Mouse (Mus musculus) heart, embryonic 12.5 days (tissue): ENCODE data around the gene Srrd. TPM values are rescaled to one million over a fixed set of nuclear protein-coding genes. Genes with fewer than 3 reads are reported as not detected.

Source experiments
- ATAC-seq: fragments of 200-750 bp; cut with Nextera tagmentation; 2 replicates; pipeline ENCODE4 v1.8.0; 2017; ENCODE audit warnings: moderate TSS enrichment, moderate library complexity; ENCODE audit not compliant: insufficient number of reproducible peaks, low FRiP score
- H3K27ac ChIP-seq: fragments of 300-500 bp; sonication (generic); 2 replicates; pipeline ENCODE4 v1.5.1; 2016; ENCODE audit warnings: mild to moderate bottlenecking, moderate library complexity; ENCODE audit not compliant: poor library complexity, severe bottlenecking
- H3K27me3 ChIP-seq: fragments of 300-500 bp; sonication (generic); replicated peaks from 2 replicates; pipeline ENCODE4 v1.6.1; 2016; ENCODE audit warnings: mild to moderate bottlenecking, moderate library complexity
- H3K36me3 ChIP-seq: fragments of 300-500 bp; sonication (generic); 2 replicates; pipeline ENCODE4 v1.6.1; 2016; ENCODE audit warnings: mild to moderate bottlenecking, moderate library complexity
- H3K4me1 ChIP-seq: fragments of 300-500 bp; sonication (generic); replicated peaks from 2 replicates; pipeline ENCODE4 v1.6.1; 2016; ENCODE audit warnings: mild to moderate bottlenecking
- H3K4me2 ChIP-seq: fragments of 300-500 bp; sonication (generic); 2 replicates; pipeline ENCODE4 v1.6.1; 2016; ENCODE audit warnings: mild to moderate bottlenecking, moderate library complexity
- H3K4me3 ChIP-seq: fragments of 300-500 bp; sonication (generic); 2 replicates; pipeline ENCODE4 v1.5.1; 2016; ENCODE audit warnings: mild to moderate bottlenecking
- H3K9ac ChIP-seq: fragments of 300-500 bp; sonication (generic); 2 replicates; pipeline ENCODE4 v1.6.1; 2016; ENCODE audit warnings: mild to moderate bottlenecking, moderate library complexity
- H3K9me3 ChIP-seq: fragments of 300-500 bp; sonication (generic); replicated peaks from 2 replicates; pipeline ENCODE4 v1.6.1; 2016; ENCODE audit warnings: mild to moderate bottlenecking, moderate library complexity
- WGBS: fragments of 180-500 bp; shearing (Covaris S2); methylation state at CpG from one replicate; pipeline ENCODE4 v1.1.7; 2016; 5-methylcytosine and 5-hydroxymethylcytosine counted together
- polyA plus RNA-seq: library from polyadenylated mRNA; unstranded; fragments of >200 nt; fragmentation: Nextera tagmentation; extraction: Ambion mirVana; gene quantifications from 2 replicates; pipeline ENCODE4 v1.2.1, GENCODE M21; 2016

The Srrd gene
- polyA plus RNA-seq, 1 experiment from 2014 or later = 23.8 TPM

- Histone ChIP-seq H3K27me3 (no peaks in the 10 kb centered on the region), H3K36me3 (no peaks in the 10 kb centered on the region), H3K9ac (no peak overlapping the region), H3K9me3 (no peaks in the 10 kb centered on the region), H3K4me2 (peak overlapping the region; percentile 26), H3K4me1 (peaks cover 65% of the 10 kb centered on the region), H3K4me3 (peak overlapping the region; percentile 14; the same call in 1 of the 2 replicates), H3K27ac (no peak overlapping the region; the same call in 1 of the 2 replicates)
- 64% methylated on average over 9 of the region's 9 CpGs for WGBS
- 0 out of 2 replicates have a peak, but pooled peaks have one; percentile 2 for ATAC-seq
These were observed 54.4 kb downstream of the Srrd start for GRCm38 (mm10) chr5:112288193-112289141.

- ATAC-seq = no peak
- 90% methylated on average over 2 of the region's 2 CpGs for WGBS
- no peak overlapping the region for H3K27ac ChIP-seq
- peaks cover 68% of the 10 kb centered on the region for H3K4me1 ChIP-seq
- H3K9ac ChIP-seq = no peak overlapping the region
- H3K9me3 ChIP-seq = no peaks in the 10 kb centered on the region
- H3K27me3 ChIP-seq = no peaks in the 10 kb centered on the region
- no peaks in the 10 kb centered on the region for H3K36me3 ChIP-seq
- no peak overlapping the region for H3K4me3 ChIP-seq
- H3K4me2 ChIP-seq = no peak overlapping the region
These were observed 55.2 kb downstream of the Srrd start for GRCm38 (mm10) chr5:112287652-112288051.

Other genes with a start within 250 kb of the Srrd start
- gene Cryba4, start 90.5 kb downstream of the Srrd start, polyA plus RNA-seq = 0.57 and 0.64 TPM in 2 replicates
- 0.46 and 0.67 TPM in 2 replicates for gene Crybb1, start 87.2 kb downstream of the Srrd start, polyA plus RNA-seq
- gene Tpst2, start 66.3 kb downstream of the Srrd start, polyA plus RNA-seq = 34.4 and 36.4 TPM in 2 replicates
- 21.6 and 22.3 TPM in 2 replicates for gene Tfip11, start 16.7 kb downstream of the Srrd start, polyA plus RNA-seq
- gene Hps4, start within 50 bp of the Srrd start, polyA plus RNA-seq = 19.0 and 20.2 TPM in 2 replicates
- 0.10 and 0.24 TPM in 2 replicates for gene Gm6583, start 13.0 kb upstream of the Srrd start, polyA plus RNA-seq
- gene Asphd2, start 51.8 kb upstream of the Srrd start, polyA plus RNA-seq = 3.0 and 3.4 TPM in 2 replicates
- gene Gm6588, start 106.4 kb upstream of the Srrd start, polyA plus RNA-seq = not detected in 2 replicates
- gene Sez6l, start 234.1 kb upstream of the Srrd start, polyA plus RNA-seq = 0.31 and 0.48 TPM in 2 replicates